Mouse (Mus musculus) liver, embryonic 11.5 days (tissue): ENCODE results near the gene Gm42791. TPM values are rescaled to one million over a fixed set of nuclear protein-coding genes. Genes with fewer than 3 reads are reported as not detected.

Source experiments
- ATAC-seq: fragments of 200-750 bp; cut with Nextera tagmentation; replicated peaks from 2 replicates; pipeline ENCODE4 v1.8.0; 2017; ENCODE audit warnings: moderate number of reproducible peaks, mild to moderate bottlenecking, moderate TSS enrichment, moderate library complexity; ENCODE audit not compliant: low FRiP score
- DNase-seq: peaks from one replicate; pipeline ENCODE4 v3.0.0-alpha.2; 2017; ENCODE audit warnings: low spot score
- H3K27ac ChIP-seq: fragments of 300-500 bp; sonication (generic); 2 replicates; pipeline ENCODE4 v1.5.1; 2014; ENCODE audit warnings: mild to moderate bottlenecking, low read depth, low read length, control low read depth
- H3K27me3 ChIP-seq: fragments of 300-500 bp; sonication (generic); replicated peaks from 2 replicates; pipeline ENCODE4 v1.6.1; 2014; ENCODE audit warnings: low read length, mixed read lengths; ENCODE audit not compliant: control insufficient read depth, insufficient read depth
- H3K36me3 ChIP-seq: fragments of 300-500 bp; sonication (generic); 2 replicates; pipeline ENCODE4 v1.6.1; 2014; ENCODE audit warnings: mild to moderate bottlenecking, low read length, moderate library complexity, mixed read lengths; ENCODE audit not compliant: control insufficient read depth, insufficient read depth
- H3K4me1 ChIP-seq: fragments of 300-500 bp; sonication (generic); replicated peaks from 2 replicates; pipeline ENCODE4 v1.6.1; 2014; ENCODE audit warnings: low read length, mixed read lengths; ENCODE audit not compliant: control insufficient read depth, insufficient read depth
- H3K4me2 ChIP-seq: fragments of 300-500 bp; sonication (generic); 2 replicates; pipeline ENCODE4 v1.6.1; 2014; ENCODE audit warnings: mild to moderate bottlenecking, control low read depth, moderate library complexity
- H3K4me3 ChIP-seq: fragments of 300-500 bp; sonication (generic); 2 replicates; pipeline ENCODE4 v1.5.1; 2014; ENCODE audit warnings: low read depth, low read length, control low read depth
- H3K9ac ChIP-seq: fragments of 300-500 bp; sonication (generic); 2 replicates; pipeline ENCODE4 v1.6.1; 2014; ENCODE audit warnings: low read depth, low read length, control low read depth
- H3K9me3 ChIP-seq: fragments of 300-500 bp; sonication (generic); 2 replicates; pipeline ENCODE4 v1.6.1; 2016; ENCODE audit warnings: low read length, inconsistent platforms, mixed read lengths; ENCODE audit not compliant: control insufficient read depth
- WGBS: fragments of 180-500 bp; shearing (Covaris S2); extraction: QIAGEN DNeasy Blood & Tissue Kit; methylation state at CpG from one replicate; pipeline ENCODE4 v1.1.7; 2014; 5-methylcytosine and 5-hydroxymethylcytosine counted together
- polyA plus RNA-seq: library from polyadenylated mRNA; unstranded; fragments of >200 nt; fragmentation: Nextera tagmentation; extraction: Ambion mirVana; gene quantifications from 2 replicates; pipeline ENCODE4 v1.2.1, GENCODE M21; 2014

The Gm42791 gene
- polyA plus RNA-seq, 1 experiment from 2014 or later: not detected

DNA sequence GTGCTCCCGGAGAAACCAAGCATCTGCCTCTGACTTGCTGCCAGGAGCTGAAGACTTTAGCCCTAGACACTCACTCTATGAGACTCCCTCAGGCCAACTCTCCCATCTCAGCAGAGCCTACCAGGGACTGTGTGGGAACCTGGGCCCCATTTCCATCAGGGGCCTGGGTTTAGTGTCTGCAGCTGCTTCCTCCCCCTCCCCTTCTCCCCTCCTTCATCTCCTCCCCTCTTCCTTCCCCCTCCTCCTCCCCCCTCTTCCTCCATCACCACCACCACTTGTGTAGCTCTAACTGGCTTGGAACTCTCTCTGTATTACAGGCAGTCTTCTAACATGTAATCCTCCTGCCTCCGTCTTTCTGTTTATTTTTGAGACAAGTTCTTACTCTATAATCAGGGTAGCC, 35.2 kb upstream of the Gm42791 start:
- ATAC-seq (no peak), DNase-seq (no peak)
- peaks cover 6% of the 10 kb centered on the region for H3K4me1 ChIP-seq
- H3K4me2 ChIP-seq: no peak overlapping the region
- H3K9me3 ChIP-seq: no peaks in the 10 kb centered on the region
- no peaks in the 10 kb centered on the region for H3K36me3 ChIP-seq
- H3K27me3 ChIP-seq: no peaks in the 10 kb centered on the region
- WGBS: 58% methylated on average over 2 of the region's 2 CpGs
- H3K4me3 ChIP-seq: no peak overlapping the region
- H3K9ac ChIP-seq: no peak overlapping the region
- no peak overlapping the region for H3K27ac ChIP-seq

GRCm38 (mm10) chr5:149028394-149028793, 33.4 kb upstream of the Gm42791 start:
- no peaks in the 10 kb centered on the region for H3K36me3 ChIP-seq
- no peak overlapping the region for H3K27ac ChIP-seq
- H3K9me3 ChIP-seq: no peaks in the 10 kb centered on the region
- H3K27me3 ChIP-seq: no peaks in the 10 kb centered on the region
- H3K4me3 ChIP-seq: no peak overlapping the region
- no peak overlapping the region for H3K4me2 ChIP-seq
- no peak overlapping the region for H3K9ac ChIP-seq
- WGBS: 21% methylated on average over 5 of the region's 5 CpGs
- no peak for DNase-seq
- no peak for ATAC-seq
- H3K4me1 ChIP-seq: peaks cover 6% of the 10 kb centered on the region

DNA sequence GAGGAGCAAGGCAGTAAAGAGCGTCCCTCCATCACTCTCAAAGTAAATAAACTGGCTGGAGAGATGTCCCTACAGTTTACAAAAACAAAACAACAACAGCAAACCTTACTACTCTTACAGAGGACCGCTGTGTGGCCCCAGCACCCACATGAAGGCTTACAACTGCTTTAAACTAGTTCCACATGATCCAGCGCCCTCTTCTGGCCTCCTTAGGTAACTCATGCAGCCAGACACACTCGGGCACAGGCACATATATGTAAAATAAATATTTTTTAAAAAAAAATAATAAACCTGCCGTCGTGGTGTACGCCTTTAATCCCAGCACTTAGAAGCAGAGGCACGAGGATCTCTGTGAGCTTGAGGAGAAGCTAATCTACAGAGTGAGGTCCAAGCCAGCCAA, 32.4 kb upstream of the Gm42791 start:
- Histone ChIP-seq H3K4me1 (peaks cover 6% of the 10 kb centered on the region), H3K9me3 (no peaks in the 10 kb centered on the region), H3K9ac (no peak overlapping the region), H3K4me3 (no peak overlapping the region), H3K36me3 (no peaks in the 10 kb centered on the region), H3K27ac (no peak overlapping the region), H3K4me2 (no peak overlapping the region), H3K27me3 (no peaks in the 10 kb centered on the region)
- WGBS: 75% methylated on average over 8 of the region's 8 CpGs
- DNase-seq: no peak
- no peak for ATAC-seq

- Histone ChIP-seq H3K9me3 (no peaks in the 10 kb centered on the region), H3K27ac (no peak overlapping the region), H3K4me2 (peak overlapping the region; percentile 48; the same call in 1 of the 2 replicates), H3K4me1 (peaks cover 9% of the 10 kb centered on the region), H3K9ac (no peak overlapping the region), H3K36me3 (no peaks in the 10 kb centered on the region), H3K27me3 (no peaks in the 10 kb centered on the region), H3K4me3 (no peak overlapping the region)
- no peak for DNase-seq
- WGBS: 41% methylated on average over 7 of the region's 7 CpGs
- no peak for ATAC-seq
These were observed 26.2 kb upstream of the Gm42791 start for GRCm38 (mm10) chr5:149021120-149021519.

DNA sequence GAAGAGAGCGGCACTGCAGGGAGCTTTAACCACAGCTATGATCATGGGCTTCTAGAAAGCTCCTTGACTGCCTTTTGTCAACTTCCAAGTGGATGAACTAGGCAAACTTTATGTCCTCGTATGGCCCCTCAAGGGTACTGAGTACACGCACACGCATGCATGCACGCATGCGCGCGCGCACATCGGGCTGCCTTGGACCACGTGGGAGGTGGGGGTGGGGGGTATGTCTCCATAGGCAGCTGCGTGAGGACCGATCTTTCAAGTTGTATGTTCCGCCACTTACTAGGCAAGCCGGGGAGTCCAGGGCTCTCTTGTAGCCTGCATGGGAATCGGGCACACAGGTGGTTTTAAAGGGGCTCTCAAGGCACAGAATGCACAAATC, 25.7 kb upstream of the Gm42791 start:
- Histone ChIP-seq H3K27ac (no peak overlapping the region), H3K9ac (no peak overlapping the region), H3K27me3 (no peaks in the 10 kb centered on the region), H3K36me3 (no peaks in the 10 kb centered on the region), H3K4me1 (peaks cover 12% of the 10 kb centered on the region), H3K4me2 (peak overlapping the region; percentile 48), H3K4me3 (no peak overlapping the region), H3K9me3 (no peaks in the 10 kb centered on the region)
- WGBS: 58% methylated on average over 16 of the region's 16 CpGs
- ATAC-seq (no peak), DNase-seq (no peak)

- WGBS: 52% methylated on average over 18 of the region's 18 CpGs
- ATAC-seq: no peak
These were observed 25.2 kb upstream of the Gm42791 start for GRCm38 (mm10) chr5:149020059-149020680.

DNA sequence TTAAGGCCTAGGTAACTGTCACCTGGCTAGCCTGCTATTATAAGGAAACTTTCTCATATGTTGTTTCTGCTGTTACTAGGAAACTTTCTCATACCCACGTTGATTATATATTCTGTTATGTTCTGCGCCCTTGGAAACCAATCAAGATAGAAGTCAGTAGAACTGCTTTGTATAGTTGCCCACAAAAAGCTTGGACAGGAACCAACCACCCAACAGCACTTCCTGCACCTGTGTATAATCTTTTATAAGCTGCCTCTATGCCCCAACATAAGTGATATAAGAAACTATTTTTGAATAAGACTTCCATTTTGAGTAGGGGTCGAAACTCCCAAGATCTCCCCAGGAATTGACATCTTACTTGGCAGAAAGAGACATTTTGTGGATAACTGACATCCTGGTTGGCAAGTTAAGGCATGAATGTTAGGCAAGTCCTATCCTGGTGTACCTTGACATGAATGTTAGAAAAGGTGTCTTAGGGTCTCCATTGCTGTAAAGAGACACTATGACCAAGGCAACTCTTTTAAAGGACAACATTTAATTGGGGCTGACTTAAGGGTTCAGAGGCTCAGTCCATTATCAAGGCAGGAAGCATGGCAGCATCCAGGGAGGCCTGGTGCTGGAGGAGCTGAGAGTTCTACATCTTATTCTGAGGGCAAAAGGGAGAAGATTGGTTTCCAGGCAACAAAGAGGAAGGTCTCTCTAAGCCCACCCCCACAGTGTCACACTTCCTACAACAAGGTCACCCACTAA, 22.9 kb upstream of the Gm42791 start:
- Histone ChIP-seq H3K27ac (no peak overlapping the region), H3K9ac (no peak overlapping the region), H3K36me3 (no peaks in the 10 kb centered on the region), H3K27me3 (no peaks in the 10 kb centered on the region; the same call in 1 of the 2 replicates), H3K4me2 (no peak overlapping the region), H3K4me1 (peaks cover 20% of the 10 kb centered on the region), H3K4me3 (no peak overlapping the region), H3K9me3 (no peaks in the 10 kb centered on the region)
- ATAC-seq: no peak
- 73% methylated on average over 3 of the region's 3 CpGs for WGBS
- no peak for DNase-seq

More at GRCm38 (mm10) chr5:149020059-149020680, 25.2 kb upstream of the Gm42791 start:
- no peaks in the 10 kb centered on the region for H3K36me3 ChIP-seq
- peaks cover 12% of the 10 kb centered on the region for H3K4me1 ChIP-seq
- no peaks in the 10 kb centered on the region for H3K27me3 ChIP-seq
- H3K27ac ChIP-seq: no peak overlapping the region
- H3K9me3 ChIP-seq: no peaks in the 10 kb centered on the region
- H3K4me2 ChIP-seq: peak overlapping the region; percentile 48
- DNase-seq: no peak
- H3K4me3 ChIP-seq: no peak overlapping the region
- H3K9ac ChIP-seq: 0 out of 2 replicates have a peak overlapping the region, but pooled peaks have one; percentile 30

- H3K27ac ChIP-seq: no peak overlapping the region
- H3K4me3 ChIP-seq: no peak overlapping the region
- no peaks in the 10 kb centered on the region; the same call in 1 of the 2 replicates for H3K27me3 ChIP-seq
- no peaks in the 10 kb centered on the region for H3K36me3 ChIP-seq
- no peaks in the 10 kb centered on the region for H3K9me3 ChIP-seq
- H3K9ac ChIP-seq: no peak overlapping the region
- 92% methylated on average over 3 of the region's 3 CpGs for WGBS
- peaks cover 20% of the 10 kb centered on the region for H3K4me1 ChIP-seq
- no peak overlapping the region for H3K4me2 ChIP-seq
- DNase-seq (no peak), ATAC-seq (no peak)
These were observed 22.2 kb upstream of the Gm42791 start for GRCm38 (mm10) chr5:149017181-149017580.

DNA sequence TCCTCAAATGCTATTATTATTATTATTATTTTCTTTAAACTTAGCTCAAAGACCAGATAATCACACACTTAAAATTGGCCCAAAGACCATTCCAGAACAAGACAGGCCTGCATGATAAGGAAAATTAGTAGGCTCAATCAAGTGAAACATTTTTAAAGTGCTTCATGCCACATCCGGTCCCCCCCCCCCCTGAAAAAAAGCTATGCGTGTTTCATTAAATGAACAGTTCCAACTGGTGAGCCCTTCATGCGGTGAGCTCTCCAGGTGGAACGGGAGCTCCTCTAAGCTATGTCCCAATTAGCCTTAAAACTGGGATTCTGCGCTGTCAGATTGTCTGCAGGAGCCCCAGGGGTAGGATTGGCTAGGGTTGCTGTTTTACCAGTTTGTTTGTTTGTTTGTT, 21.3 kb upstream of the Gm42791 start:
- 76% methylated on average over 5 of the region's 5 CpGs for WGBS
- DNase-seq: no peak
- H3K36me3 ChIP-seq: no peaks in the 10 kb centered on the region
- no peak for ATAC-seq
- peaks cover 20% of the 10 kb centered on the region for H3K4me1 ChIP-seq
- no peaks in the 10 kb centered on the region for H3K9me3 ChIP-seq
- H3K4me3 ChIP-seq: peak overlapping the region; percentile 52; the same call in 1 of the 2 replicates
- peak overlapping the region; percentile 76 for H3K4me2 ChIP-seq
- no peaks in the 10 kb centered on the region; the same call in 1 of the 2 replicates for H3K27me3 ChIP-seq
- no peak overlapping the region for H3K9ac ChIP-seq
- no peak overlapping the region for H3K27ac ChIP-seq
